Mouse (Mus musculus) layer of hippocampus, adult 9-11 months (tissue): ENCODE measurements at regions not wholly inside any gene's neighbourhood (a gene's known extent, or its start where the extent isn't known, plus 50 kb on each side); places are given as distances from the start of the nearest gene placed in this dataset.

Experiments
- DNase-seq: peaks from one replicate; pipeline ENCODE4 v3.0.0; 2022

- DNase-seq, result no peak
Measured at GRCm38 (mm10) chr19:33053199-33053867, 296.0 kb downstream of the Pten start.

GRCm38 (mm10) chr19:33056372-33056791 lies 299.1 kb downstream of the Pten start:
- no peak for DNase-seq

GRCm38 (mm10) chr19:33061006-33061405 lies 303.7 kb downstream of the Pten start:
- DNase-seq, result no peak

GRCm38 (mm10) chr19:33062165-33063058 lies 305.1 kb downstream of the Pten start:
- DNase-seq, result no peak

- DNase-seq, result no peak
Measured at GRCm38 (mm10) chr19:33065274-33066200, 308.2 kb downstream of the Pten start.

- peak; percentile 7 for DNase-seq
Measured at GRCm38 (mm10) chr19:33068351-33068955, 311.2 kb downstream of the Pten start.

GRCm38 (mm10) chr19:33069761-33070160 lies 312.5 kb downstream of the Pten start:
- no peak for DNase-seq

- DNase-seq, result no peak
Measured at GRCm38 (mm10) chr19:33072299-33072698, 315.0 kb downstream of the Pten start.

- no peak for DNase-seq
Measured at GRCm38 (mm10) chr19:33074907-33075306, 317.2 kb downstream of the Rnls start.

- DNase-seq, result no peak
Measured at GRCm38 (mm10) chr19:33078681-33079360, 313.3 kb downstream of the Rnls start.

GRCm38 (mm10) chr19:33079959-33080358 lies 312.1 kb downstream of the Rnls start:
- DNase-seq, result no peak

- no peak for DNase-seq
Measured at GRCm38 (mm10) chr19:33081493-33081892, 310.6 kb downstream of the Rnls start.

GRCm38 (mm10) chr19:33083371-33083770 lies 308.7 kb downstream of the Rnls start:
- no peak for DNase-seq

GRCm38 (mm10) chr19:33084683-33085082 lies 307.4 kb downstream of the Rnls start:
- DNase-seq, result no peak
